Mouse (Mus musculus) forebrain, embryonic 13.5 days (tissue): ENCODE measurements around the gene Ahnak. TPM values are rescaled to one million over a fixed set of nuclear protein-coding genes. Genes with fewer than 3 reads are reported as not detected.
A peak's percentile ranks its signal among the peaks of the same experiment; 100 is the strongest.

ENCODE experiments used
- ATAC-seq: fragments of 200-750 bp; cut with Nextera tagmentation; 2 replicates; pipeline ENCODE4 v1.8.0; 2017
- H3K27ac ChIP-seq: fragments of 300-500 bp; sonication (generic); 2 replicates; pipeline ENCODE4 v1.5.1; 2015; ENCODE audit warnings: inconsistent platforms, mild to moderate bottlenecking, moderate library complexity
- H3K27me3 ChIP-seq: fragments of 300-500 bp; sonication (generic); 2 replicates; pipeline ENCODE4 v1.6.1; 2015; ENCODE audit warnings: mild to moderate bottlenecking, inconsistent platforms
- H3K36me3 ChIP-seq: fragments of 300-500 bp; sonication (generic); 2 replicates; pipeline ENCODE4 v1.6.1; 2015; ENCODE audit warnings: mild to moderate bottlenecking, inconsistent platforms; ENCODE audit not compliant: poor library complexity, severe bottlenecking
- H3K4me1 ChIP-seq: fragments of 300-500 bp; sonication (generic); 2 replicates; pipeline ENCODE4 v1.6.1; 2015; ENCODE audit warnings: inconsistent platforms
- H3K4me2 ChIP-seq: fragments of 300-500 bp; sonication (generic); 2 replicates; pipeline ENCODE4 v1.6.1; 2015; ENCODE audit warnings: inconsistent platforms, mild to moderate bottlenecking, moderate library complexity
- H3K4me3 ChIP-seq: fragments of 300-500 bp; sonication (generic); 2 replicates; pipeline ENCODE4 v1.5.1; 2015; ENCODE audit warnings: mild to moderate bottlenecking, inconsistent platforms
- H3K9ac ChIP-seq: fragments of 300-500 bp; sonication (generic); 2 replicates; pipeline ENCODE4 v1.6.1; 2015; ENCODE audit warnings: mild to moderate bottlenecking, inconsistent platforms
- H3K9me3 ChIP-seq: fragments of 300-500 bp; sonication (generic); replicated peaks from 2 replicates; pipeline ENCODE4 v1.6.1; 2016; ENCODE audit warnings: inconsistent platforms
- WGBS: fragments of 180-500 bp; shearing (Covaris S2); methylation state at CpG from one replicate; pipeline ENCODE4 v1.1.7; 2015; 5-methylcytosine and 5-hydroxymethylcytosine counted together
- polyA plus RNA-seq: library from polyadenylated mRNA; unstranded; fragments of >200 nt; fragmentation: Nextera tagmentation; extraction: Ambion mirVana; gene quantifications from 2 replicates; pipeline ENCODE4 v1.2.1, GENCODE M21; 2015

Gene Ahnak
- polyA plus RNA-seq, 1 experiment from 2014 or later: 2.8 TPM

- H3K27ac ChIP-seq: no peak overlapping the region
- no peaks in the 10 kb centered on the region for H3K27me3 ChIP-seq
- no peak for ATAC-seq
- WGBS: 95% methylated on average over 2 of the region's 2 CpGs
- H3K36me3 ChIP-seq: peaks cover 99% of the 10 kb centered on the region
- H3K4me3 ChIP-seq: no peak overlapping the region
- H3K4me1 ChIP-seq: 0 out of 2 replicates have a peak, but pooled peaks cover 3% of the 10 kb centered on the region
- no peak overlapping the region for H3K9ac ChIP-seq
- no peaks in the 10 kb centered on the region for H3K9me3 ChIP-seq
- H3K4me2 ChIP-seq: no peak overlapping the region
Observed at GRCm38 (mm10) chr19:8975491-8975890, 13.6 kb upstream of the Ahnak start.

GRCm38 (mm10) chr19:8976535-8976934, 12.5 kb upstream of the Ahnak start:
- WGBS: 39% methylated on average over 3 of the region's 3 CpGs
- H3K27ac ChIP-seq: no peak overlapping the region
- H3K4me3 ChIP-seq: no peak overlapping the region
- H3K4me1 ChIP-seq: peaks cover 11% of the 10 kb centered on the region
- no peaks in the 10 kb centered on the region for H3K27me3 ChIP-seq
- peaks cover 93% of the 10 kb centered on the region for H3K36me3 ChIP-seq
- ATAC-seq: peak; percentile 66; the same call in 1 of the 2 replicates
- no peak overlapping the region for H3K4me2 ChIP-seq
- H3K9ac ChIP-seq: no peak overlapping the region
- H3K9me3 ChIP-seq: no peaks in the 10 kb centered on the region

- no peak overlapping the region for H3K4me3 ChIP-seq
- peaks cover 56% of the 10 kb centered on the region for H3K36me3 ChIP-seq
- H3K27me3 ChIP-seq: no peaks in the 10 kb centered on the region
- WGBS: 47% methylated on average over 5 of the region's 5 CpGs
- no peak for ATAC-seq
- peaks cover 53% of the 10 kb centered on the region for H3K4me1 ChIP-seq
- no peak overlapping the region; the same call in 1 of the 2 replicates for H3K27ac ChIP-seq
- no peak overlapping the region for H3K4me2 ChIP-seq
- H3K9me3 ChIP-seq: no peaks in the 10 kb centered on the region
- H3K9ac ChIP-seq: no peak overlapping the region
Observed at GRCm38 (mm10) chr19:8980771-8981170, 8.3 kb upstream of the Ahnak start.

- no peak overlapping the region for H3K9ac ChIP-seq
- H3K27me3 ChIP-seq: no peaks in the 10 kb centered on the region
- peak; percentile 22 for ATAC-seq
- no peak overlapping the region for H3K4me3 ChIP-seq
- H3K36me3 ChIP-seq: peaks cover 48% of the 10 kb centered on the region
- WGBS: 71% methylated on average over 2 of the region's 2 CpGs
- H3K4me1 ChIP-seq: peaks cover 58% of the 10 kb centered on the region
- no peaks in the 10 kb centered on the region for H3K9me3 ChIP-seq
- H3K4me2 ChIP-seq: no peak overlapping the region
- H3K27ac ChIP-seq: peak overlapping the region; percentile 57
Observed at GRCm38 (mm10) chr19:8981450-8982168, 7.5 kb upstream of the Ahnak start.

GRCm38 (mm10) chr19:8982303-8983149, 6.6 kb upstream of the Ahnak start:
- no peaks in the 10 kb centered on the region for H3K9me3 ChIP-seq
- no peak overlapping the region for H3K9ac ChIP-seq
- peaks cover 58% of the 10 kb centered on the region for H3K4me1 ChIP-seq
- ATAC-seq: no peak
- H3K4me3 ChIP-seq: no peak overlapping the region
- H3K27ac ChIP-seq: no peak overlapping the region
- no peak overlapping the region for H3K4me2 ChIP-seq
- 0 out of 2 replicates have a peak, but pooled peaks cover 3% of the 10 kb centered on the region for H3K27me3 ChIP-seq
- peaks cover 39% of the 10 kb centered on the region for H3K36me3 ChIP-seq
- WGBS: 61% methylated on average over 5 of the region's 5 CpGs

GRCm38 (mm10) chr19:8983150-8983650, 5.9 kb upstream of the Ahnak start:
- Histone ChIP-seq H3K4me3 (no peak overlapping the region), H3K9me3 (no peaks in the 10 kb centered on the region), H3K4me2 (no peak overlapping the region), H3K36me3 (peaks cover 32% of the 10 kb centered on the region), H3K9ac (peak overlapping the region; percentile 34), H3K27ac (peak overlapping the region; percentile 64), H3K27me3 (peaks cover 9% of the 10 kb centered on the region), H3K4me1 (peaks cover 63% of the 10 kb centered on the region)
- 62% methylated on average over 4 of the region's 4 CpGs for WGBS
- no peak for ATAC-seq

- H3K9me3 ChIP-seq: no peaks in the 10 kb centered on the region
- peak overlapping the region; percentile 34 for H3K9ac ChIP-seq
- H3K4me3 ChIP-seq: peak overlapping the region; percentile 6; the same call in 1 of the 2 replicates
- peak; percentile 76 for ATAC-seq
- peak overlapping the region; percentile 64 for H3K27ac ChIP-seq
- peaks cover 20% of the 10 kb centered on the region for H3K27me3 ChIP-seq
- peaks cover 21% of the 10 kb centered on the region for H3K36me3 ChIP-seq
- H3K4me1 ChIP-seq: peaks cover 75% of the 10 kb centered on the region
- 7% methylated on average over 7 of the region's 7 CpGs for WGBS
- H3K4me2 ChIP-seq: peak overlapping the region; percentile 51
Observed at GRCm38 (mm10) chr19:8984255-8984868, 4.7 kb upstream of the Ahnak start.

GRCm38 (mm10) chr19:8985891-8986290, 3.2 kb upstream of the Ahnak start:
- Histone ChIP-seq H3K27me3 (peaks cover 35% of the 10 kb centered on the region), H3K4me1 (peaks cover 85% of the 10 kb centered on the region), H3K9ac (no peak overlapping the region), H3K36me3 (peaks cover 5% of the 10 kb centered on the region; the same call in 1 of the 2 replicates), H3K9me3 (no peaks in the 10 kb centered on the region), H3K27ac (no peak overlapping the region), H3K4me2 (no peak overlapping the region), H3K4me3 (no peak overlapping the region)
- no peak for ATAC-seq
- 71% methylated on average over 5 of the region's 5 CpGs for WGBS

- no peak overlapping the region for H3K4me2 ChIP-seq
- H3K4me1 ChIP-seq: peaks cover 72% of the 10 kb centered on the region
- peaks cover 42% of the 10 kb centered on the region for H3K27me3 ChIP-seq
Observed at GRCm38 (mm10) chr19:8987816-8988215, 1.3 kb upstream of the Ahnak start.

GRCm38 (mm10) chr19:8988346-8989065, 578 bp upstream of the Ahnak start:
- H3K9ac ChIP-seq: peak overlapping the region; percentile 64; the same call in 1 of the 2 replicates
- peak overlapping the region; percentile 51 for H3K4me3 ChIP-seq
- no peaks in the 10 kb centered on the region for H3K9me3 ChIP-seq
- H3K27ac ChIP-seq: no peak overlapping the region
- ATAC-seq: no peak
- peak overlapping the region; percentile 95 for H3K4me2 ChIP-seq
- H3K27me3 ChIP-seq: peaks cover 42% of the 10 kb centered on the region
- WGBS: 20% methylated on average over 15 of the region's 15 CpGs
- H3K36me3 ChIP-seq: no peaks in the 10 kb centered on the region
- peaks cover 66% of the 10 kb centered on the region for H3K4me1 ChIP-seq

More at GRCm38 (mm10) chr19:8987816-8988215, 1.3 kb upstream of the Ahnak start:
- Histone ChIP-seq H3K9me3 (no peaks in the 10 kb centered on the region), H3K27ac (no peak overlapping the region), H3K9ac (no peak overlapping the region), H3K4me3 (no peak overlapping the region), H3K36me3 (no peaks in the 10 kb centered on the region)
- no peak for ATAC-seq
- WGBS: 57% methylated on average over 2 of the region's 2 CpGs
